Comparison of ENCODE assay signal across 17 mouse cellular contexts in genomic region chr2:132146502-132146901, GRCm38 (mm10). TPM values are rescaled to one million over a fixed set of nuclear protein-coding genes. Genes with fewer than 3 reads are reported as not detected.
DNase-seq lines count a peak whose midpoint lies in the region; TF ChIP-seq lines count a peak whose summit lies in the region.
"Had no signal": no experiment of that assay in that cellular context is flagged by ENCODE, and none has a peak within 500 bp of the region (broad histone marks: within the 10 kb centered on the region; RNA-seq: fewer than 3 reads in every experiment).

No protein-coding gene starts in this region.

- no peak for TF ChIP-seq CTCF in lung, adult 2 months (IDR thresholded peaks at IDR 0.05; ENCODE audit: insufficient read depth, low read length)

- DNase-seq in heart, embryonic 10.5 days (ENCODE audit: low spot score) = no peak
- no peak for DNase-seq in heart, adult 18-20 months
- peak; percentile 21 to 64 for DNase-seq in lung, adult 18-20 months
- no peak for DNase-seq in lung, adult 2 months
- peak; percentile 65 for DNase-seq in adrenal gland, postnatal 14 days
- DNase-seq in lung, postnatal 25 days (ENCODE audit: low spot score) = peak; percentile 58
- no peak for DNase-seq in embryo, embryonic 10.5 days (ENCODE audit: low spot score)
- DNase-seq in urinary bladder, postnatal 36 days (ENCODE audit: low spot score in 2 of 2) = no peak
- DNase-seq: B cell, adult 2 months; cerebellum, adult 2 months; gastrocnemius, postnatal 36 days; right cerebral cortex, postnatal 14 days had no signal

- H3K4me3 ChIP-seq in heart, embryonic 10.5 days = no peak overlapping the region
- no peak overlapping the region for H3K4me3 ChIP-seq in lung, adult 2 months (replicated peaks; ENCODE audit: extremely low read depth, low read depth, low read length)
- H3K4me3 ChIP-seq: embryonic facial prominence, embryonic 15.5 days had no signal

- TF ChIP-seq POLR2A in lung, adult 2 months (IDR thresholded peaks at IDR 0.05; ENCODE audit: borderline replicate concordance, extremely low read depth, low read depth, low read length) = no peak

- peaks cover 20% of the 10 kb centered on the region for H3K4me1 ChIP-seq in heart, embryonic 10.5 days
- H3K4me1 ChIP-seq in lung, adult 2 months (ENCODE audit: control insufficient read depth, insufficient read depth, low read length) = peaks cover 5% of the 10 kb centered on the region

- H3K27me3 ChIP-seq in heart, embryonic 10.5 days (ENCODE audit: insufficient read depth, poor library complexity, severe bottlenecking) = peaks cover 4% of the 10 kb centered on the region; the same call in 1 of the 2 replicates
- H3K27me3 ChIP-seq: embryonic facial prominence, embryonic 15.5 days had no signal

- H3K36me3 ChIP-seq in heart, embryonic 10.5 days = peaks cover 5% of the 10 kb centered on the region; the same call in 1 of the 2 replicates
- H3K36me3 ChIP-seq: embryonic facial prominence, embryonic 15.5 days; limb, embryonic 15.5 days had no signal

- H3K9me3 ChIP-seq in heart, embryonic 10.5 days = no peaks in the 10 kb centered on the region
- H3K9me3 ChIP-seq: embryonic facial prominence, embryonic 15.5 days; G1E; limb, embryonic 15.5 days; midbrain, embryonic 13.5 days had no signal

- WGBS in heart, embryonic 10.5 days = 13% methylated on average over 4 of the region's 4 CpGs
- WGBS in lung, adult 2 months = 24% methylated on average over 4 of the region's 4 CpGs

- 0 out of 2 replicates have a peak overlapping the region, but pooled peaks have one; percentile 56 for H3K27ac ChIP-seq in heart, embryonic 10.5 days
- H3K27ac ChIP-seq: embryonic facial prominence, embryonic 15.5 days; limb, embryonic 15.5 days; macrophage; midbrain, embryonic 13.5 days had no signal

RNA-seq across cellular contexts. Expression of gene Slc23a2, which starts 1.6 kb away (rescaled TPM):
- 8.7 and 10.3 TPM in 2 replicates for polyA plus RNA-seq in heart, embryonic 10.5 days (2016; fragmentation: Nextera tagmentation; extraction: Ambion mirVana)
- 10 to 100 TPM; 12.4 to 14.9 TPM for total RNA-seq in heart, adult 18-20 months (2021)
- polyA plus RNA-seq in lung, adult 2 months (2012; rRNA removed) = 82.2 and 83.1 TPM in 2 replicates
- total RNA-seq in adrenal gland, postnatal 14 days (2021) = 82.8 and 109 TPM in 2 replicates

Comparison
In these comparisons a context has a peak if more than half of its experiments do, and no peak if none do; other contexts are left out.
1. DNase-seq: peak in lung, adult 18-20 months (2 of 2), adrenal gland, postnatal 14 days (single experiment) and lung, postnatal 25 days (single experiment); none in heart, embryonic 10.5 days (single experiment), heart, adult 18-20 months (0 of 2), lung, adult 2 months (single experiment), embryo, embryonic 10.5 days (single experiment) and urinary bladder, postnatal 36 days (0 of 2).